Mouse (Mus musculus): ENCODE results near the gene Lamtor2. TPM values are rescaled to one million over a fixed set of nuclear protein-coding genes. Genes with fewer than 3 reads are reported as not detected.

Lamtor2 gene
- polyA plus RNA-seq, 1 experiment = 123 TPM

DNA sequence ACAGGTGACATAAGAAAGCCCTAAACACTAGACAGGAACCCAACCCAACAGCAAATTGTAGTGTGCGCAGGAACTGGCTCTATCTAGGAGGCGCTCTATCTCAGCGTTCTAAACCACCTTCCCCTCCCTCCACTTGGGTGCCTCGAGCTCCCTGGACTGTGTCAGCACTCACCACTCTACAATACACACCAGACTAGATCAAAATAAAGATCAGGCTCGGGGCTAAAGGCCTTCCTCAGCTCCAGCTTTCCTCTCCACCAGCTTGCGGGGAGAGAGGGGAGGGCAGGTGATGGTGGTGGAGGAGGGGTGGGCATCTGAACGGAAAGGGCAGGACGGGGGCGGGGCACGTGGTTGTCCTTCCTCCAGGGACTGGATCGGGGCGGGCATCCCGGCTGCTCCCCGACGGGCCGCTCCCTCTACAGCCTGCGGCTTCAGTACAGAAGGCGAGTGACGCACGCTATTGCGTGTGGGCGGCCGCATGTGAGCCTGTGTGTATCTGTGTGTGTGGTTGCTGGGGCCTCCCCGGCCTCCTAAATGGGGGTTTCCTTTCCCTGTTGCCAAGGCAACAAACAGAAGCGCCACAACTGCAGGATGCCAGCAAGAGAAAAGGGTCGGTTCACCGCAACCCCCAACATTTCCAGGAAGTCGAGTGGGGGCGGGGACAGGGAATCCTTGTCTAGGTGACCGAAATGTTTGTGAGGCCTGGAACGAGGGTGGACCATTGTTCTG is 43.0 kb downstream of the Lamtor2 start, which contains the start of gene Lmna:
Gene Lmna (minus strand): TSS at position 265 of the 729 bp plus-strand sequence.
- no peak for TF ChIP-seq GATA1 (IDR thresholded peaks at IDR 0.05; ENCODE audit: low read length)

DNA sequence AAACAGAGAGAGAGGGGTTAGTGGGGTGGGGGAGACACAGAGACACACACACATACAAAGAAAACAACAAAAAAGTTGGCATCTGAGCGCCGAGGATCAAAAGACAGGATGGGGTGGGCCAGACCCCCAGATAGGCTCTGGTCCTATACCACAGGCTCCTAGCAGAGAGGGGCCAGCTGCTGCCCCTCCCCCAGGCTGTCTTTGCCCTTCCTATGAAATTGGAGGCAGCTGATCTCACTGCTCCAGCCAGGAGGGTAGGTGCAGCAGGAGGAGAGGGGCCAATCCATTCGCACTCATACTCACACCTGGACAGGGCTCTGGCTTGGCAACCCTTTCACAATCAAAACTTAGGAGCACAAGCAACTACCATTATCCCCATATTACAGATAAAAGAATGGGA is 43.6 kb downstream of the Lamtor2 start:
- no peak for TF ChIP-seq GATA1 (IDR thresholded peaks at IDR 0.05; ENCODE audit: low read length)

DNA sequence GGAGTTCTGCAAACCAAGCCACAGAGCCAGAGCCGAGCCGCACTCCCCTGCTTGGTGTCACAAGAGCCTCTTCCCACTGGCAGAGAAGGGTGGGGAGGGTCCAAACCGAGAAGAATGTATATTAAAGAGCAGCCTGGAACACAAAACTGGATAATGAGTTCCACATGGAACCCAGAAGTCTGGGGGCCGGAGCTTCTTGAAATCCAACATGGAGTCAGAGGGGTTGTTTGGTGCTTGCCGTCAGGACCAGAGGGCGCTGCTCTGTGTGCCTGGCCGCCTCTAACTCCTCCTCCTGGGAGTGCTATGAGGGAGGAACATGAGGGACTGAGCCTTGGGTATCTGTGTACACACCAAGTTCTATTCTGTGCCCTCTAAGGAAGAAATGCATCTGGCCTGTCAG is 47.1 kb downstream of the Lamtor2 start:
- TF ChIP-seq GATA1 (IDR thresholded peaks at IDR 0.05; ENCODE audit: low read length) = no peak

- TF ChIP-seq GATA1 (IDR thresholded peaks at IDR 0.05; ENCODE audit: low read length) = no peak
Measured at GRCm38 (mm10) chr3:88505081-88505480, 47.8 kb downstream of the Lamtor2 start.

GRCm38 (mm10) chr3:88503881-88504746 is 48.8 kb downstream of the Lamtor2 start:
- no peak for TF ChIP-seq GATA1 (IDR thresholded peaks at IDR 0.05; ENCODE audit: low read length)

GRCm38 (mm10) chr3:88503505-88503863 is 49.4 kb downstream of the Lamtor2 start:
- TF ChIP-seq GATA1 (IDR thresholded peaks at IDR 0.05; ENCODE audit: low read length) = no peak

GRCm38 (mm10) chr3:88502641-88503504 is 50.0 kb downstream of the Lamtor2 start:
- no peak for TF ChIP-seq GATA1 (IDR thresholded peaks at IDR 0.05; ENCODE audit: low read length)

- TF ChIP-seq GATA1 (IDR thresholded peaks at IDR 0.05; ENCODE audit: low read length) = no peak
Measured at GRCm38 (mm10) chr3:88502031-88502571, 50.8 kb downstream of the Lamtor2 start.

DNA sequence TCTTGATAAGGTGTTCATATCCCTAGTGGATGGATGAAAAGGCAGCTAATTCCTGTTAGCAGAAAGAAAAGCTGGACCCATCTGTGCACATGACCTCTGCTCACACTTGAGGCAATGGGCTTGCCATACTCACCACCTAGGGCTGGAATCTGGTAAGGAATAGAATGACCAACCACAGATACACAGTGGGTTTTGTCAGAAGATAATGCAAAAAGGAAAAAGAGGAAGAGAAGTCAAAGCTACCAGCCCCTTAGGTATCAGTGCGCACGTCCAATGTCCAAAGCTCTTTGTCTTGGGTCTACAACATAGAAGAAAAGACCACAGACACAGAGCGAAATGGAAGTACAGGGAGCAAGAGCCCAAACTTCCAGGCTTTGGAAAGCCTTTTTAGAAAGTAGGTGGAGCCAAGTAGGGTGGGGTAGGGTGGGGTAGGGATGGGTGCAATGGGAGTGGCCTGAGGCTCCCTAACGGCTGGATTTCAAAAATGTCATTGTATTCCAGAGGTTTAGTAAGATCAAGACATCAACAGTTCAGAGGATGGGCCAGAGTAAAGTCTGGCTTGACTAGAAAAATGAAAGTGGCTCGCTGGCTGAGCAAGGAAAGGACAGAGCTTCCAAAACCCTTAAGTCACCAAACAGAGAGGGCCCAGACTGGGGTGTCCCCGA is 51.4 kb downstream of the Lamtor2 start:
- TF ChIP-seq GATA1 (IDR thresholded peaks at IDR 0.05; ENCODE audit: low read length) = no peak

- no peak for TF ChIP-seq GATA1 (IDR thresholded peaks at IDR 0.05; ENCODE audit: low read length)
Measured at GRCm38 (mm10) chr3:88500655-88501365, 52.1 kb downstream of the Lamtor2 start.

- no peak for TF ChIP-seq GATA1 (IDR thresholded peaks at IDR 0.05; ENCODE audit: low read length)
Measured at GRCm38 (mm10) chr3:88500087-88500486, 52.8 kb downstream of the Lamtor2 start.

Other genes starting within 250 kb of the Lamtor2 start
- 18.7 and 56.8 TPM in 2 replicates for gene Glmp, start 228.1 kb downstream of the Lamtor2 start, polyA plus RNA-seq (2012)
- 1.2 and 3.4 TPM in 2 replicates for gene Tmem79, start 216.9 kb downstream of the Lamtor2 start, polyA plus RNA-seq (2012)
- 48.6 and 63.1 TPM in 2 replicates for gene Smg5, start 216.8 kb downstream of the Lamtor2 start, polyA plus RNA-seq (2012)
- not detected in 2 replicates for gene Paqr6, start 188.5 kb downstream of the Lamtor2 start, polyA plus RNA-seq (2012)
- gene Bglap3, start 180.3 kb downstream of the Lamtor2 start, polyA plus RNA-seq (2012) = not detected in 2 replicates
- gene Bglap2, start 174.4 kb downstream of the Lamtor2 start, polyA plus RNA-seq (2012) = not detected in 2 replicates
- gene Bglap, start 168.6 kb downstream of the Lamtor2 start, polyA plus RNA-seq (2012) = 0.30 and 0.36 TPM in 2 replicates
- gene Pmf1, start 142.7 kb downstream of the Lamtor2 start, polyA plus RNA-seq (2012) = 275 and 327 TPM in 2 replicates
- 8.1 and 17.5 TPM in 2 replicates for gene Slc25a44, start 127.9 kb downstream of the Lamtor2 start, polyA plus RNA-seq (2012)
- gene Sema4a, start 91.9 kb downstream of the Lamtor2 start, polyA plus RNA-seq (2012) = 5.2 and 7.4 TPM in 2 replicates
- gene Lmna, start 43.1 kb downstream of the Lamtor2 start, polyA plus RNA-seq (2012) = 352 and 421 TPM in 2 replicates
- gene Mex3a, start 20.7 kb downstream of the Lamtor2 start, polyA plus RNA-seq (2012) = 9.2 and 9.9 TPM in 2 replicates
- 0.16 and 0.41 TPM in 2 replicates for gene Rab25, start 4.8 kb downstream of the Lamtor2 start, polyA plus RNA-seq (2012)
- gene Ubqln4, start 684 bp upstream of the Lamtor2 start, polyA plus RNA-seq (2012) = 94.4 and 111 TPM in 2 replicates
- gene Ssr2, start 22.8 kb upstream of the Lamtor2 start, polyA plus RNA-seq (2012) = 79.2 and 381 TPM in 2 replicates
- gene Arhgef2, start 52.9 kb upstream of the Lamtor2 start, polyA plus RNA-seq (2012) = 188 and 221 TPM in 2 replicates
- gene Rxfp4, start 100.1 kb upstream of the Lamtor2 start, polyA plus RNA-seq (2012) = not detected in 2 replicates
- 19.0 and 21.7 TPM in 2 replicates for gene Khdc4, start 132.7 kb upstream of the Lamtor2 start, polyA plus RNA-seq (2012)
- gene Rit1, start 163.8 kb upstream of the Lamtor2 start, polyA plus RNA-seq (2012) = 15.4 and 30.2 TPM in 2 replicates
- gene Syt11, start 222.1 kb upstream of the Lamtor2 start, polyA plus RNA-seq (2012) = 0.16 and 0.17 TPM in 2 replicates

All from G1E-ER4 (cell line).